Mouse (Mus musculus) midbrain, embryonic 16.5 days (tissue): ENCODE results near the gene Cilp. TPM values are rescaled to one million over a fixed set of nuclear protein-coding genes. Genes with fewer than 3 reads are reported as not detected.
"Not testable (repeated sequence)": the region's sequence is repeated elsewhere in the genome, so short reads cannot be mapped to it uniquely, and the experiment has no call there.

ENCODE experiments used
- ATAC-seq: fragments of 200-750 bp; cut with Nextera tagmentation; 2 replicates; pipeline ENCODE4 v1.8.0; 2017; ENCODE audit warnings: moderate TSS enrichment
- H3K27ac ChIP-seq: fragments of 300-500 bp; sonication (generic); 2 replicates; pipeline ENCODE4 v1.5.1; 2014; ENCODE audit warnings: mild to moderate bottlenecking, low read length, mixed read lengths
- H3K27me3 ChIP-seq: fragments of 300-500 bp; sonication (generic); 2 replicates; pipeline ENCODE4 v1.6.1; 2014; ENCODE audit warnings: low read depth, low read length, mixed read lengths; ENCODE audit not compliant: control insufficient read depth, insufficient read depth
- H3K36me3 ChIP-seq: fragments of 300-500 bp; sonication (generic); 2 replicates; pipeline ENCODE4 v1.6.1; 2014; ENCODE audit warnings: mild to moderate bottlenecking, low read length, moderate library complexity, mixed read lengths; ENCODE audit not compliant: control insufficient read depth, insufficient read depth
- H3K4me1 ChIP-seq: fragments of 300-500 bp; sonication (generic); 2 replicates; pipeline ENCODE4 v1.6.1; 2014; ENCODE audit warnings: mild to moderate bottlenecking, low read length, mixed read lengths; ENCODE audit not compliant: control insufficient read depth, insufficient read depth
- H3K4me2 ChIP-seq: fragments of 300-500 bp; sonication (generic); 2 replicates; pipeline ENCODE4 v1.6.1; 2014; ENCODE audit warnings: mild to moderate bottlenecking, low read length, mixed read lengths
- H3K4me3 ChIP-seq: fragments of 300-500 bp; sonication (generic); 2 replicates; pipeline ENCODE4 v1.5.1; 2014; ENCODE audit warnings: low read depth, mild to moderate bottlenecking, low read length, moderate library complexity, mixed read lengths
- H3K9ac ChIP-seq: fragments of 300-500 bp; sonication (generic); 2 replicates; pipeline ENCODE4 v1.6.1; 2014; ENCODE audit warnings: low read depth, low read length, mixed read lengths
- H3K9me3 ChIP-seq: fragments of 300-500 bp; sonication (generic); replicated peaks from 2 replicates; pipeline ENCODE4 v1.6.1; 2014; ENCODE audit warnings: mild to moderate bottlenecking, low read length, mixed read lengths; ENCODE audit not compliant: control insufficient read depth, poor library complexity, severe bottlenecking
- WGBS: fragments of 180-500 bp; shearing (Covaris S2); extraction: QIAGEN DNeasy Blood & Tissue Kit; methylation state at CpG from one replicate; pipeline ENCODE4 v1.1.7; 2014; 5-methylcytosine and 5-hydroxymethylcytosine counted together
- polyA plus RNA-seq: library from polyadenylated mRNA; unstranded; fragments of >200 nt; fragmentation: Nextera tagmentation; extraction: Ambion mirVana; gene quantifications from 2 replicates; pipeline ENCODE4 v1.2.1, GENCODE M21; 2015

Cilp gene
- polyA plus RNA-seq, 1 experiment from 2014 or later = 0.29 TPM

- 72% methylated on average over 5 of the region's 5 CpGs for WGBS
- no peaks in the 10 kb centered on the region for H3K36me3 ChIP-seq
- no peaks in the 10 kb centered on the region for H3K27me3 ChIP-seq
- H3K4me2 ChIP-seq = no peak overlapping the region
- H3K9ac ChIP-seq = no peak overlapping the region
- H3K4me3 ChIP-seq = no peak overlapping the region
- no peak overlapping the region for H3K27ac ChIP-seq
- H3K9me3 ChIP-seq = no peaks in the 10 kb centered on the region
- H3K4me1 ChIP-seq = no peaks in the 10 kb centered on the region
- no peak for ATAC-seq
These were observed 16.7 kb downstream of the Cilp start for GRCm38 (mm10) chr9:65281536-65282151.

- Histone ChIP-seq H3K4me3 (no peak overlapping the region), H3K9ac (no peak overlapping the region), H3K9me3 (no peaks in the 10 kb centered on the region), H3K27me3 (no peaks in the 10 kb centered on the region), H3K4me1 (no peaks in the 10 kb centered on the region), H3K27ac (no peak overlapping the region), H3K36me3 (no peaks in the 10 kb centered on the region), H3K4me2 (no peak overlapping the region)
- WGBS = 3% methylated on average over 3 of the region's 3 CpGs
- no peak for ATAC-seq
These were observed 18.3 kb downstream of the Cilp start for GRCm38 (mm10) chr9:65283301-65283700.

- not testable (repeated sequence) for H3K9ac ChIP-seq, H3K4me1 ChIP-seq, H3K27ac ChIP-seq, H3K4me2 ChIP-seq, H3K4me3 ChIP-seq, H3K9me3 ChIP-seq, H3K27me3 ChIP-seq, H3K36me3 ChIP-seq, ATAC-seq
- 93% methylated on average over 5 of the region's 5 CpGs for WGBS
These were observed 23.3 kb downstream of the Cilp start for GRCm38 (mm10) chr9:65288252-65288651.

GRCm38 (mm10) chr9:65289988-65290387 is 25.0 kb downstream of the Cilp start:
- Histone ChIP-seq H3K9me3 (no peaks in the 10 kb centered on the region), H3K4me2 (no peak overlapping the region), H3K4me3 (no peak overlapping the region), H3K27ac (no peak overlapping the region), H3K36me3 (no peaks in the 10 kb centered on the region), H3K4me1 (peaks cover 9% of the 10 kb centered on the region), H3K27me3 (no peaks in the 10 kb centered on the region), H3K9ac (no peak overlapping the region)
- WGBS = 94% methylated on average over 4 of the region's 4 CpGs
- no peak for ATAC-seq

- WGBS = 96% methylated on average over 3 of the region's 3 CpGs
- ATAC-seq = no peak
These were observed 27.4 kb downstream of the Cilp start for GRCm38 (mm10) chr9:65292421-65292820.

GRCm38 (mm10) chr9:65293119-65293518 is 28.1 kb downstream of the Cilp start:
- Histone ChIP-seq H3K4me1 (peaks cover 20% of the 10 kb centered on the region), H3K4me2 (peak overlapping the region; percentile 83), H3K4me3 (peak overlapping the region; percentile 98), H3K36me3 (0 out of 2 replicates have a peak, but pooled peaks cover 3% of the 10 kb centered on the region), H3K9me3 (no peaks in the 10 kb centered on the region), H3K27me3 (no peaks in the 10 kb centered on the region), H3K9ac (peak overlapping the region; percentile 54), H3K27ac (peak overlapping the region; percentile 72; the same call in 1 of the 2 replicates)
- 41% methylated on average over 5 of the region's 5 CpGs for WGBS
- no peak for ATAC-seq

More at GRCm38 (mm10) chr9:65292421-65292820, 27.4 kb downstream of the Cilp start:
- no peak overlapping the region for H3K4me2 ChIP-seq
- peaks cover 20% of the 10 kb centered on the region for H3K4me1 ChIP-seq
- H3K27me3 ChIP-seq = no peaks in the 10 kb centered on the region
- H3K9ac ChIP-seq = no peak overlapping the region
- H3K9me3 ChIP-seq = no peaks in the 10 kb centered on the region
- H3K4me3 ChIP-seq = no peak overlapping the region
- H3K27ac ChIP-seq = no peak overlapping the region
- H3K36me3 ChIP-seq = 0 out of 2 replicates have a peak, but pooled peaks cover 2% of the 10 kb centered on the region

GRCm38 (mm10) chr9:65293580-65293972 is 28.6 kb downstream of the Cilp start:
- Histone ChIP-seq H3K4me2 (peak overlapping the region; percentile 83), H3K4me1 (peaks cover 20% of the 10 kb centered on the region), H3K9ac (peak overlapping the region; percentile 54), H3K36me3 (0 out of 2 replicates have a peak, but pooled peaks cover 3% of the 10 kb centered on the region), H3K9me3 (no peaks in the 10 kb centered on the region), H3K4me3 (peak overlapping the region; percentile 98), H3K27me3 (no peaks in the 10 kb centered on the region), H3K27ac (peak overlapping the region; percentile 72)
- under 1% methylated on average over 9 of the region's 9 CpGs for WGBS
- ATAC-seq = peak; percentile 52

GRCm38 (mm10) chr9:65293973-65294715 is 29.2 kb downstream of the Cilp start, which contains the start of gene Clpx:
TSS of gene Clpx (plus strand) at chr9:65294260.
- peak within 1 kb of the TSS; percentile 97 for H3K9ac ChIP-seq
- H3K4me2 ChIP-seq = peak within 1 kb of the TSS; percentile 97
- peak; percentile 95 for ATAC-seq
- no peaks in the 10 kb centered on the region for H3K27me3 ChIP-seq
- peak within 1 kb of the TSS; percentile 88 for H3K27ac ChIP-seq
- no peaks in the 10 kb centered on the region for H3K9me3 ChIP-seq
- H3K4me1 ChIP-seq = peaks cover 20% of the 10 kb centered on the region
- H3K4me3 ChIP-seq = peak within 1 kb of the TSS; percentile 98
- 0 out of 2 replicates have a peak, but pooled peaks cover 3% of the 10 kb centered on the region for H3K36me3 ChIP-seq
- WGBS = under 1% methylated on average over 69 of the region's 71 CpGs
